Mouse (Mus musculus) forebrain, postnatal 0 days (tissue): ENCODE results near the gene Lrrk1. TPM values are rescaled to one million over a fixed set of nuclear protein-coding genes. Genes with fewer than 3 reads are reported as not detected.
A peak's percentile ranks its signal among the peaks of the same experiment; 100 is the strongest.

ENCODE experiments used
- ATAC-seq: fragments of 200-750 bp; cut with Nextera tagmentation; 2 replicates; pipeline ENCODE4 v1.8.0; 2017; ENCODE audit warnings: mild to moderate bottlenecking, moderate library complexity
- DNase-seq: peaks from one replicate; pipeline ENCODE4 v3.0.0-alpha.2; 2015
- H3K27ac ChIP-seq: fragments of 300-500 bp; sonication (generic); 2 replicates; pipeline ENCODE4 v1.5.1; 2014; ENCODE audit warnings: low read depth, mild to moderate bottlenecking, antibody characterized with exemption, low read length, moderate library complexity, mixed read lengths
- H3K27me3 ChIP-seq: fragments of 300-500 bp; sonication (generic); 2 replicates; pipeline ENCODE4 v1.6.1; 2014; ENCODE audit warnings: mild to moderate bottlenecking, low read length, mixed read lengths; ENCODE audit not compliant: insufficient read depth
- H3K36me3 ChIP-seq: fragments of 300-500 bp; sonication (generic); 2 replicates; pipeline ENCODE4 v1.6.1; 2014; ENCODE audit warnings: mild to moderate bottlenecking, moderate library complexity; ENCODE audit not compliant: insufficient read depth
- H3K4me1 ChIP-seq: fragments of 300-500 bp; sonication (generic); 2 replicates; pipeline ENCODE4 v1.6.1; 2014; ENCODE audit warnings: antibody characterized with exemption; ENCODE audit not compliant: insufficient read depth
- H3K4me2 ChIP-seq: fragments of 300-500 bp; sonication (generic); 2 replicates; pipeline ENCODE4 v1.6.1; 2014; ENCODE audit warnings: low read depth, mild to moderate bottlenecking, moderate library complexity
- H3K4me3 ChIP-seq: fragments of 300-500 bp; sonication (generic); 2 replicates; pipeline ENCODE4 v1.5.1; 2014; ENCODE audit warnings: low read depth, low read length, mixed read lengths
- H3K9ac ChIP-seq: fragments of 300-500 bp; sonication (generic); 2 replicates; pipeline ENCODE4 v1.6.1; 2014; ENCODE audit warnings: mild to moderate bottlenecking
- H3K9me3 ChIP-seq: fragments of 300-500 bp; sonication (generic); 2 replicates; pipeline ENCODE4 v1.6.1; 2016; ENCODE audit warnings: low read length
- CTCF ChIP-seq: sonication (generic); IDR thresholded peaks from 2 replicates; pipeline ENCODE4 v1.5.1; 2016; ENCODE audit warnings: antibody characterized with exemption, control low read depth, low read depth
- WGBS: fragments of 180-500 bp; shearing (Covaris S2); extraction: QIAGEN DNeasy Blood & Tissue Kit; methylation state at CpG from one replicate; pipeline ENCODE4 v1.1.7; 2014; 5-methylcytosine and 5-hydroxymethylcytosine counted together
- polyA plus RNA-seq: library from polyadenylated mRNA; unstranded; fragments of >200 nt; fragmentation: Nextera tagmentation; extraction: Ambion mirVana; gene quantifications from 2 replicates; pipeline ENCODE4 v1.2.1, GENCODE M21; 2015
- total RNA-seq: library from RNA; depleted of rRNA; stranded (reverse); fragments of >200 nt; gene quantifications from 2 replicates; pipeline ENCODE4 v1.2.3, GENCODE M21; 2014

Gene Lrrk1
- total and polyA plus RNA-seq, 2 experiments from 2014 or later, result 2.2 to 3.3 TPM

DNA sequence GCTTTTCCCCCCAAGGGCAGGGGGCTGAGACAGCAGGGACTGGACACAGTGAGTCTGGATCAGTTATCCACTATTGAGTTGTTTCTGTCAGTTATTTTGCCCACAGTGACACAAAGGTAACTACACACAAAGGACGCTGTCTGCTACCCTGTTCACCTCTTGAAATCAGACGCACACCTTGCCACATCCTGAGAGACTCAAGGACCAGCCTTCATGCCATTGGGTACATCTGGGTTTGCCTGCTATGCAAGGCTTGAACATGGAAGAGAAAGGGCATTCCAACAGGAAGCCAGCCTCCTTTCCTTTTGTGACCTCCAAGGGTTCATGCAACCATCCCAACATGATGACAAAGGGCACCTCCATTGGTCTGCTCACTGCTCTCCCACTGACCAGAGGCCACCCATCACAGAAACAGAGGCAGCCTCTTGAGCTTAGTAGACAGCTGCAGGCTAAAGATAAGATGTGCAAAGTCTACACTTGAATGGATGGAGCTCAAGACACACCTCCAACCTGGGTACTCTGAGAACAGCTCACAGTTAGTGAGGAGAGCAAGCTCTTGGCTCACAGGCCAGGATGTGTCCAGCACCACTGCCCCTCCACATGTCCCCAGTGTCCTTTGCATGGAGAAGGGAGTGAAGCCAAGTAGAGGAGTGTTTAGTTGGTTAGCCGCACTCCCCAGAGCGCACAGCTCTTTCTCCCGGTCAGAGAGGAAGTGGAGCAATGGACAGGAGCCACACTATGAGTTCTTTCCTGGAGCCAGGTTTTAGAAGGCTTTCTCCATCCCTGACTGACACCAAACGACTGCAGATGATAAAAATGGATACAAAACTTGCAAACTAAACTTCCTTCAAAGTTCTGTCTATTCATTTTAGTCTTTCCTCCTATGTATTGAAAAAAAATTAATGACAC, 121.0 kb downstream of the Lrrk1 start:
- Histone ChIP-seq H3K27me3 (no peaks in the 10 kb centered on the region), H3K4me1 (no peaks in the 10 kb centered on the region), H3K9ac (no peak overlapping the region), H3K36me3 (no peaks in the 10 kb centered on the region), H3K27ac (no peak overlapping the region), H3K4me2 (no peak overlapping the region), H3K4me3 (no peak overlapping the region), H3K9me3 (no peaks in the 10 kb centered on the region)
- no peak for DNase-seq
- ATAC-seq, result no peak
- 94% methylated on average over 6 of the region's 6 CpGs for WGBS
- TF ChIP-seq CTCF, result no peak

DNA sequence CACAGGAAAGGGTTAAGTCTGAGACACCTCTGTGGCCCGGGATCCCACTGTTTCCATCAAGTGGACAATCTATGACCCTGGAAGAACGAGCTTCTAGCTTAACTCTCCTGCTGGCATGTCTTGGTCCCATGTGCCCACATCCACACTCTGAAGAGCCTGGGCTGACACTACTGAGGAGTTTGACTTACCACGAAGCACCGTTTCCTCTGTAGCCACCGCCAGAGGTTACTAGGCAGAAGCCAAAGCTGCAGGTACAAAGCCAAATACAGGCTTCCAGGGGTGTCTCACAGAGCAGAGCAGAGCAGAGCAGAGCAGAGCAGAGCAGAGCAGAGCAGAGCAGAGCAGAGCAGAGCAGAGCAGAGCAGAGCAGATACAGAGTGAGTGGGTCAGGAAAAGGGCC, 124.7 kb downstream of the Lrrk1 start:
- Histone ChIP-seq H3K4me1 (no peaks in the 10 kb centered on the region), H3K4me3 (no peak overlapping the region), H3K4me2 (no peak overlapping the region), H3K27me3 (no peaks in the 10 kb centered on the region), H3K9ac (no peak overlapping the region), H3K9me3 (no peaks in the 10 kb centered on the region), H3K36me3 (no peaks in the 10 kb centered on the region), H3K27ac (no peak overlapping the region)
- TF ChIP-seq CTCF, result no peak
- ATAC-seq, result no peak
- DNase-seq, result no peak
- 75% methylated on average over 5 of the region's 5 CpGs for WGBS

DNA sequence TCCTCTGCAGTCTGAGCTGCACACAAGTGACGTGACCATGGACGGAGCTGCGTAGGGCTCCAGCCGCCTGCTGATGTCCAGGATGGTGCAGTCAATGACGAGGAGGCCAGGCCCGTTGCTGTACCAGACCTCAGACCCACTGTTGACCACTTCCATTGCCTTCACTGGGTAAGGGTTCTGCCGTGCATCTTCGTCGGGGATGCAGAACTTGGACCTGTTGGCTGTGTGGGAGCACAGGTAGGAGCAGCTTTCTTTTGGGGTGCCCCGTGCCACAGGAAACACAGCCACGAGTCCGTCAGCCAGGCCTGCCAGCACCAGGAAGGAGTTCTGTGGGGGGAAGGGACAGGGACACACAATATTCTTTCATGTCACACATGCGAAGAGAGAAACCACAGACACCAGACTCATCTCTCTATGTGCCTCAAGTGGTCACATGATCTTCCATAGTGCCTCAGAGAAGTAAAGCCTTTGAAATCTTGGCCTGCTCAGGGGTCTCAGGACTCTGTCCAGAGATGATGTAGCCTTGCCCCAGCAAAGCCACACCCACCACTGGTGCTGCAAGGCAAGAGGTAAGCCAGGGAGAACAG, 125.5 kb downstream of the Lrrk1 start:
- H3K4me3 ChIP-seq, result no peak overlapping the region
- no peak overlapping the region for H3K9ac ChIP-seq
- no peaks in the 10 kb centered on the region for H3K27me3 ChIP-seq
- H3K4me1 ChIP-seq, result no peaks in the 10 kb centered on the region
- ATAC-seq, result no peak
- no peak for DNase-seq
- no peak overlapping the region for H3K4me2 ChIP-seq
- H3K36me3 ChIP-seq, result no peaks in the 10 kb centered on the region
- no peaks in the 10 kb centered on the region for H3K9me3 ChIP-seq
- 89% methylated on average over 13 of the region's 13 CpGs for WGBS
- no peak for TF ChIP-seq CTCF
- H3K27ac ChIP-seq, result no peak overlapping the region

DNA sequence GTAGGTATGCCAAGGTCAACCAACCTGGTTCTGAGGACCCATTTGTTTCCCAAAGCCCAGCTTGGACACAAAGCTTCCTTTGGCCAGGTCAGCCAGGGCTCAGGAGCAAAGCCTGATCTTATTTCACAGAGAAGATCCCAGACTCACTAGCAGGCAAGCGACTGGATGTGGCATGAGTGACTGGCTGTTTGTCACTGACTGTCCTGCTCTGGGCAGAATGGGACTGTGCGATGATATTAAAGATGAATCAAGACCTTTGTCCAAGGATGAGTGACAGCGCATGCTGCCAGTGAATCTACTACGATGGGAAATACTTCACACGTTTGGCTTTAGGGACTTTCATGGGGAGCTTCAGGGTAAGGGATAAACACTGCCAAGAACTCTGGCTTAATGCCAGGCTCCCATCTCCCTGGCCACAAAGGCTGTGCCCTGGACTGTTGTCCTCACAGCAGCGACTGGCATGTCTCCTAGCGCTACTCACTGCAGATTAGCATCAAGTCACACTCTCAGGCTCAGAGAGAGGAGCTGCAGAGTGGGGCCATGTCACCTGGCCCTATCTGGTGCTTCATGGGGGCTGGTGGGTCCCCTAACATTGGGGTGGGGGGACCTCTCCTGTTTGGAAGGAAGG, 127.3 kb downstream of the Lrrk1 start:
- 56% methylated on average over 7 of the region's 7 CpGs for WGBS
- DNase-seq (peak; percentile 29), ATAC-seq (peak; percentile 34; the same call in 1 of the 2 replicates)

DNA sequence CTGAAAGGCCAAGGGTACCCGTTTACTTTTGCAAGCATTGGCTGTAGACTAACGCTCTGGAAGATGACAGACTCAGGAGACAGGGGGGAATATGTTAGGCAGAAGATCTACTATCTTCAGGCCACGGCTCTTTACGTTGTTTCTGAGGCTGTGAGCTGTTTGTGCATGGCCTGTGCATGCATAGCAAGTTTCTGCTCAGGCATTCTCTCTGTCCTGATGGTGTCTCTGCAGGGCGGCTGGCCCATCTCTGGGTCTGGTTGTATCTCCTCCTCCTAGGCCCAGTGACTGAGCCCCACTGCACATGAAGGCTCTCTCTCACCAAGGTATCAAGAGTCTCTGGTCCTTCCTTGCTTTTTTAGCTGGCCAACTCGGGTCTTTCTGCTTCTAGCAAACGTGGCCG, 127.9 kb downstream of the Lrrk1 start:
- no peak for DNase-seq
- Histone ChIP-seq H3K4me1 (no peaks in the 10 kb centered on the region), H3K36me3 (no peaks in the 10 kb centered on the region), H3K4me2 (no peak overlapping the region), H3K9me3 (no peaks in the 10 kb centered on the region), H3K9ac (no peak overlapping the region), H3K27me3 (no peaks in the 10 kb centered on the region), H3K4me3 (no peak overlapping the region), H3K27ac (no peak overlapping the region)
- no peak for TF ChIP-seq CTCF
- no peak for ATAC-seq
- 84% methylated on average over 8 of the region's 8 CpGs for WGBS

More for the DNA sequence above, 127.3 kb downstream of the Lrrk1 start:
- H3K36me3 ChIP-seq, result no peaks in the 10 kb centered on the region
- H3K27ac ChIP-seq, result no peak overlapping the region
- H3K27me3 ChIP-seq, result no peaks in the 10 kb centered on the region
- no peaks in the 10 kb centered on the region for H3K4me1 ChIP-seq
- no peak overlapping the region for H3K4me3 ChIP-seq
- no peak for TF ChIP-seq CTCF
- H3K9me3 ChIP-seq, result no peaks in the 10 kb centered on the region
- no peak overlapping the region for H3K4me2 ChIP-seq
- H3K9ac ChIP-seq, result no peak overlapping the region

DNA sequence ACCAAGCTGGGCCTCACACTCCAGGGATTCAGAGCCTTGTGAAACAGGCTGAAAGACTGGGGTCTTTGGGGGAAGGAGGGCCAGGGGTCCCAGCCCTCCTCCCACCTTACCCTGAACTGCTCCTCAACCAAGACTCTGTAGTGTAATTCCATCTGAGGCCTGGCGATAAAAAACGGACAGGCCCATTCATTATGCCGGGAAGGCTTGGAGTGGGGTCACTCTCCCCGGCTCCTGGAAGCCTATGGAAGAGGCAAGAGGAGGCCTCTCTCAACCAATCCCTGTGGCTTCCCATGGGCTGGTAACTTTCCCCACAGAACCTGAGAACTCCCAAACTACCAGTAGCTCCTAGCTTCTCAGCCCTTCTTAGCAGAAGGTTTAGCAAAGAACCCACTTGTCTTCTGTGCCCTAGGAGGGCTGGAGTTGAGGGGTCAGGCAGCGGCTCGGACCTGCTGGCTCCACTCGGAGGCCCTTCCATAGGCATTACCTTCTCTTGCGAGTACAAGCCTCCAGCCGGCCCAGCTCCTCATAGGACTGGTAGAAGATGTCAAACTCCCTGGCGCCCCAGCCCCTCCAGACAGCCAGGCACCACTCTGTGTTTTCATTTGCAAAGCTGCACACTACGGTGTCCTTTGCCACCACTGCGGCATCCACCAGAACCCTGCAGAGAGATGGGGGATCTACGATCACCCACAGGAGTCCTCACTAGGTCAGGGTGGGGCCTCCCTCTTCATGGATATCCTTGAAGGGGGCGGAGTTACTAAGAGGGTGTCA, 128.5 kb downstream of the Lrrk1 start:
- no peak for ATAC-seq
- WGBS, result 85% methylated on average over 14 of the region's 14 CpGs

More for the DNA sequence above, 128.5 kb downstream of the Lrrk1 start:
- Histone ChIP-seq H3K9me3 (no peaks in the 10 kb centered on the region), H3K9ac (no peak overlapping the region), H3K4me3 (no peak overlapping the region), H3K27ac (no peak overlapping the region), H3K4me1 (no peaks in the 10 kb centered on the region), H3K4me2 (no peak overlapping the region), H3K36me3 (no peaks in the 10 kb centered on the region), H3K27me3 (no peaks in the 10 kb centered on the region)
- DNase-seq, result no peak
- TF ChIP-seq CTCF, result no peak
